In genomic region chr9:61901574-61901973, GRCm38 (mm10) we compare ENCODE assay signal across 21 mouse cellular contexts.
"Had no signal": no experiment of that assay in that cellular context is flagged by ENCODE, and none has a peak within 500 bp of the region (broad histone marks: within the 10 kb centered on the region; RNA-seq: fewer than 3 reads in every experiment).

No protein-coding gene starts in this region.

- H3K4me2 ChIP-seq: limb, embryonic 13.5 days; liver, embryonic 12.5 days; liver, embryonic 15.5 days; lung, embryonic 15.5 days; midbrain, embryonic 12.5 days; neural tube, embryonic 12.5 days; stomach, embryonic 15.5 days had no signal

- H3K27ac ChIP-seq: limb, embryonic 10.5 days; limb, embryonic 13.5 days; liver, embryonic 12.5 days; liver, embryonic 15.5 days; lung, embryonic 15.5 days; midbrain, embryonic 12.5 days; neural tube, embryonic 12.5 days; neural tube, embryonic 15.5 days; stomach, embryonic 15.5 days had no signal

- H3K9ac ChIP-seq: liver, embryonic 12.5 days; liver, embryonic 15.5 days; lung, embryonic 15.5 days; neural tube, embryonic 12.5 days; neural tube, embryonic 15.5 days; stomach, embryonic 15.5 days had no signal

- H3K36me3 ChIP-seq: limb, embryonic 10.5 days; limb, embryonic 13.5 days; liver, embryonic 12.5 days; liver, embryonic 15.5 days; lung, embryonic 15.5 days; midbrain, embryonic 12.5 days; midbrain, embryonic 15.5 days; neural tube, embryonic 12.5 days; neural tube, embryonic 15.5 days; stomach, embryonic 15.5 days had no signal

- DNase-seq: kidney, adult 9 months; kidney, postnatal 14 days; kidney, postnatal 4 days; liver; lung, adult 18-20 months; lung, postnatal 10 days; lung, postnatal 36 days; right cerebral cortex, adult 18-20 months; right cerebral cortex, postnatal 14 days; right cerebral cortex, postnatal 4 days; thymus, postnatal 25 days had no signal

- ATAC-seq: liver, embryonic 12.5 days had no signal

- H3K9me3 ChIP-seq: limb, embryonic 10.5 days; limb, embryonic 13.5 days; liver, embryonic 12.5 days; liver, embryonic 15.5 days; lung, embryonic 15.5 days; midbrain, embryonic 12.5 days; midbrain, embryonic 15.5 days; neural tube, embryonic 12.5 days; neural tube, embryonic 15.5 days; stomach, embryonic 15.5 days had no signal

- H3K4me3 ChIP-seq: limb, embryonic 10.5 days; limb, embryonic 13.5 days; liver, embryonic 12.5 days; liver, embryonic 15.5 days; lung, embryonic 15.5 days; midbrain, embryonic 12.5 days; midbrain, embryonic 15.5 days; neural tube, embryonic 12.5 days; neural tube, embryonic 15.5 days; stomach, embryonic 15.5 days had no signal
